Mouse (Mus musculus): ENCODE data around the gene Ddc. TPM values are rescaled to one million over a fixed set of nuclear protein-coding genes. Genes with fewer than 3 reads are reported as not detected.

Gene Ddc
- total RNA-seq, 2 experiments from 2014 or later, result 5.4 TPM

DNA sequence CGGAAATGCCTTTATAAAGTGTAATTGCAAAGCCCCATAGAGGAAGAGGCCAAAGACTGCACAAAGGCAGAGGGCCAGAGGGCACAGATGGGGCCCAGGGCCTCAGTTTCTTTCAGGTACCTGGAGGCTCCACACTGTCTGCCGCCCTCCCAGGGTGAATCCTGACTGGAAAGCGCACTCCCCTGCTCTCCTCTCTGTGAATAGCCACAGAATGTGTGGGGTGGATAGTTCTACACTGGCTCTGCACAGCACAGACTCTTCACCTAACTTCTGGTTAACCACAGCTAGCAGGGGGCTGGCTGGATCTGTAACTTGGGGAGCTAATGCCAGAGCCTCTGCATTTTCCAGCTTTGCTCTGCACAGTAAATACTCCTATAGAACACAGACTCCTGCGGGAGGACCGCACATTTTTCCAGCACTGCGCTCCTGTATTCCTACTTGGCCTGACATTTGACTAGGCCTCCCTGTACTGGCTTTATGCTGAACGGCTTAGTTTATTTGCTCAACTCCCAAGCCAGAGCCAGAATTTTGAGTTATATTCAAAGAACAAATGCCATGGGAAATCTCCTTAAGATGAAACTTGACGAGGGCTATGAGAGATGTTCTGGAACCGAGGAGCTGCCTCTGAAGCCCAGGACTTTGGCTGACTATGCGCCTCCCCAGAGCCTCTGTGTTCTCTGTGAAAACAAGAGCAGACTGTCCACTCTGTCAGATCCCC, 18.8 kb downstream of the Ddc start:
- DNase-seq (ENCODE audit: low spot score in 2 of 2), result no peak
- intact Hi-C loops (cut with DNase I), result no loop called here

- DNase-seq (ENCODE audit: low spot score in 2 of 2), result no peak
- intact Hi-C loops (cut with DNase I), result no loop called here
Measured at GRCm38 (mm10) chr11:11878278-11878980, 19.5 kb downstream of the Ddc start.

- intact Hi-C loops (cut with DNase I), result no loop called here
- no peak for DNase-seq (ENCODE audit: low spot score in 2 of 2)
Measured at GRCm38 (mm10) chr11:11877891-11878277, 20.1 kb downstream of the Ddc start.

GRCm38 (mm10) chr11:11876366-11876765, 21.6 kb downstream of the Ddc start:
- intact Hi-C loops (cut with DNase I), result no loop called here
- DNase-seq (ENCODE audit: low spot score in 2 of 2), result no peak

DNA sequence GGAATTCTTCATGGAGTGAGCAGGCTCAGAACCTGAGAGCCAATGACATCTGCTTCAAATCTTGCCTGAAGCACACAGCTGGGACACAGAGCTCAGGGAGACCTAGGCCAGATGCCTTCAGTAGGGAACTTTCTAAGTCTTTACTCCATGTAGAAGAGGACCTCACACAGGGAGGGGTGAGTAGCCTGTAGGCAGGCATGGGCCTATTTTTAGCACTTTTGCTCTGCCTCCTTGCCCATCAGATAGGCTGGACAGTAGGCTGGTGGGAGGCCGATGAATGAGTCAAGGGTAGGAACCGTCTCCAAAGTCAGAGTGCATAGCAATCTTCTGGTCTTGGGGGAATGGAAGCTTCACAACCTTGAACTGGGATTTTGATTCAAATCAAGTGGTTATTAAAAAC, 22.7 kb downstream of the Ddc start:
- intact Hi-C loops (cut with DNase I), result no loop called here
- no peak for DNase-seq (ENCODE audit: low spot score in 2 of 2)

GRCm38 (mm10) chr11:11873023-11873908, 24.7 kb downstream of the Ddc start:
- intact Hi-C loops (cut with DNase I), result no loop called here
- no peak for DNase-seq (ENCODE audit: low spot score in 2 of 2)

GRCm38 (mm10) chr11:11872140-11872795, 25.7 kb downstream of the Ddc start:
- intact Hi-C loops (cut with DNase I), result no loop called here
- no peak for DNase-seq (ENCODE audit: low spot score in 2 of 2)

- intact Hi-C loops (cut with DNase I), result no loop called here
- DNase-seq (ENCODE audit: low spot score in 2 of 2), result no peak
Measured at GRCm38 (mm10) chr11:11871197-11871813, 26.6 kb downstream of the Ddc start.

GRCm38 (mm10) chr11:11867971-11868481, 29.9 kb downstream of the Ddc start:
- DNase-seq (ENCODE audit: low spot score in 2 of 2), result no peak
- intact Hi-C loops (cut with DNase I), result no loop called here

DNA sequence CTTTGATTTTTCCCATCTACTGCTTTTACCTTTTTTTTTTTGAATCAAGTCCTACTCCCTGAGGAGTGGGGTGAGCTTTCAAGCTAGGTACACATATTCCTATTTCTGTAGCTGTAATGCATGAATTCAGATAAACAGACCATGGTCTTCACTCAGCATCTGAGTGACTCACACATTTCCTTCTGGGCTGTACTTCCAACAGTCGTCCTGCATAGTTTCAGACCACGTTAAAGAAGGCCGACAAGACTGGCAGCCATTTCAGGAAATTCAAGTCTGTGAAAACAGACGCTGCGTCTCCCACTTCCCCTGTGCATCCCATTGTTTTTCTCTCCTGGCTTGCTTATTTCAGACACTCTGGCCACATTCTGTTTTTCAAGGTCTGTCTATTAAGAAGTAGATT, 31.2 kb downstream of the Ddc start:
- intact Hi-C loops (cut with DNase I), result no loop called here
- DNase-seq (ENCODE audit: low spot score in 2 of 2), result no peak

DNA sequence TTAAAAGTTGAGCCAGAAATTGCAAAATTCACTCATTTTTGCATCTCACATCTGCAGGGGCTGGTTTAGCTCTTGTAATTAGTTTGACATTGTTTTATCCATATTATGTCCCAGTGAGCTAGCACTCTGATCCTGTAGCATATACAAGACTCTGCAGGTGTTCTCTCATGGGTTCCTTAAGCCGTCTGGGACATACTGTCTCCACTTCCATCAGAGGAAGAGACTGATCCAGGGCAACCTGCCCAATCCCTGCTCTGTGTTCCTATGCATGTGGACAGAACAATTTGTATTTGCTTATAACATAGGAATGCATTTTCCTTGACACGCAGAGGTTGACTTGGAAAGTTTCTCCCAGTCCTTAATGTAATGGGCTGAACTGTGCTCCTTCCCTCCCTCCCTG, 32.8 kb downstream of the Ddc start:
- intact Hi-C loops (cut with DNase I), result no loop called here
- no peak for DNase-seq (ENCODE audit: low spot score in 2 of 2)

DNA sequence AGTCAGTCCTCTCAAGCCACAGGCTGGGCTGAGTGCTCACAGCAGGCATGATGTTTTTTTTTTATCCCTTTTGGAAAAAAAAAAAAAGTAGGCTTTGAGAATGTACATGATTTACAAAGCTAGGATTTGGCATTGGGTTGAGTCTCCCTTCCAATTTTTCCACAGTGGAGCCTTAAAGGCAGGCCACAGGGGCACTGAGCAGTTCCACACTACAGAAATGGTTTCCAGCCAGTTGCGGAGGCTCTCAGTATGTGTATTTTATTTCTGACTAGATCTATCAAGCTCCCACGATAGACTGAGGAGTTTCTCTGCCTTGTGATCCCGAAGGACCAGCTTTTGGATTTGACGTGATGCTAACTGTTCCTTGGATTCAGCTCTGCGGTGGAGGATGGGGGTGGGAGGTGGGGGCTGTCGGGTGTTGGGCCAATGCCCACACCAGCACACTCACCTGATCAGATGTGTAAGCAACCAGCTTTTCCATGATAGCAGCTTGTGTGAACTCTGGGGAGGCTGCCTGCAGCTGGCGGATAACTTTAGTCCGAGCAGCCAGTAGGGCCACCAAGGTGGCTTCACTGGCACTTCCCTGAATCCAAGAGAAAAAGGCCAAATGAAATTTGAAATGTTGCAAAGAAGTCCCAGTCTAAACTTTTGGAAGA, 33.4 kb downstream of the Ddc start:
- no peak for DNase-seq (ENCODE audit: low spot score in 2 of 2)
- intact Hi-C loops (cut with DNase I), result no loop called here

DNA sequence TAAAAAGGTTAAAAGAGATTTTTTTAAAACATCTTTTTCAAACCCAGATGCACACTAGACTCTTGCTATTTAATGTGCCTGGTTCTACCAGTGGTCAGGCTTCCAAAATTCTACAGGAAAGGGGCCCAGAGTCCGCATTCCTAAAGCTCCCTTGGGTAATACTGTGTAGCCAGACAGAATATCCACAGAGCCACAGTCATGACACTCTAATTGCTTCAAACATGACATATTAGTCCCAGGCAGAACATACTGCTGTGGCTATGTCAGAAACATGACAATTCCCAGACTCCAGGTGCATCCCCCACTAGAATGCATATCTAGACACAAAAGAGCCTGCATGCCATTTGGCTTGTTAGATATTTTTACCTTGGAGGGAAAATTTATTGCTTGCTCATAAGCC, 35.4 kb downstream of the Ddc start:
- DNase-seq (ENCODE audit: low spot score in 2 of 2), result no peak
- intact Hi-C loops (cut with DNase I), result no loop called here

GRCm38 (mm10) chr11:11856959-11857358, 41.0 kb downstream of the Ddc start:
- intact Hi-C loops (cut with DNase I), result no loop called here
- no peak for DNase-seq (ENCODE audit: low spot score in 2 of 2)

DNA sequence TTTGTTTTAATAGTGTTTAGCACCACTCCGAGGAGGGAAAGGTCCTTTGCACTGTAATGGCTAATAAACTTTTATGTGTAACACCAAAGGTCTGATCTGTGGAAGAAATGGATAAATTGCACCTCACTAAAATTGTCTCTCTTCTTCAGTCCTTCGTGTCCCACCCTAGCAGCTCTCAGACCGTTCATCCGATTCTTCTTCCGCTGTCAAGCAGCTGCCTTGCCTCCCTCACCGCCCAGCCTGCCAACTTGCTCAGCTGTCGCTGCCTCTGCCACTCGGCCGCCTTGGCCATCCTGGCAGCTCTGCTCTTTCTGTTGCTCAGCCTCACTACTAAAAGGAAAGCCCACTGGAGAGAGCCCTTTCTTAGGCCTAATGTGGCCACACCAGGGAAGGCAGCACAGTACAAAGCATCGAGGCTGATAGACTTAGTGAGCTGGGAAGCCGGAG, 42.2 kb downstream of the Ddc start:
- intact Hi-C loops (cut with DNase I), result no loop called here
- no peak for DNase-seq (ENCODE audit: low spot score in 2 of 2)

- intact Hi-C loops (cut with DNase I), result no loop called here
- no peak for DNase-seq (ENCODE audit: low spot score in 2 of 2)
Measured at GRCm38 (mm10) chr11:11855061-11855672, 42.8 kb downstream of the Ddc start.

- no peak for DNase-seq (ENCODE audit: low spot score in 2 of 2)
- intact Hi-C loops (cut with DNase I), result no loop called here
Measured at GRCm38 (mm10) chr11:11853731-11854461, 44.0 kb downstream of the Ddc start.

All from left cerebral cortex, postnatal 36 days (tissue).